Mouse (Mus musculus) neural tube, embryonic 13.5 days (tissue): ENCODE results near the gene Cdhr5. TPM values are rescaled to one million over a fixed set of nuclear protein-coding genes. Genes with fewer than 3 reads are reported as not detected.

ENCODE experiments used
- ATAC-seq: fragments of 200-750 bp; cut with Nextera tagmentation; 2 replicates; pipeline ENCODE4 v1.8.0; 2017; ENCODE audit warnings: low read depth, mild to moderate bottlenecking, moderate TSS enrichment, moderate library complexity
- H3K27ac ChIP-seq: fragments of 300-500 bp; sonication (generic); replicated peaks from 2 replicates; pipeline ENCODE4 v1.5.1; 2015; ENCODE audit warnings: moderate library complexity, mild to moderate bottlenecking, inconsistent platforms
- H3K27me3 ChIP-seq: fragments of 300-500 bp; sonication (generic); 2 replicates; pipeline ENCODE4 v1.6.1; 2015; ENCODE audit warnings: mild to moderate bottlenecking, inconsistent platforms
- H3K36me3 ChIP-seq: fragments of 300-500 bp; sonication (generic); 2 replicates; pipeline ENCODE4 v1.6.1; 2015; ENCODE audit warnings: mild to moderate bottlenecking, inconsistent platforms
- H3K4me1 ChIP-seq: fragments of 300-500 bp; sonication (generic); replicated peaks from 2 replicates; pipeline ENCODE4 v1.6.1; 2015; ENCODE audit warnings: inconsistent platforms
- H3K4me2 ChIP-seq: fragments of 300-500 bp; sonication (generic); 2 replicates; pipeline ENCODE4 v1.6.1; 2015; ENCODE audit warnings: inconsistent platforms, mild to moderate bottlenecking, moderate library complexity
- H3K4me3 ChIP-seq: fragments of 300-500 bp; sonication (generic); 2 replicates; pipeline ENCODE4 v1.5.1; 2015; ENCODE audit warnings: mild to moderate bottlenecking, inconsistent platforms
- H3K9ac ChIP-seq: fragments of 300-500 bp; sonication (generic); 2 replicates; pipeline ENCODE4 v1.6.1; 2015; ENCODE audit warnings: moderate library complexity, mild to moderate bottlenecking, inconsistent platforms
- H3K9me3 ChIP-seq: fragments of 300-500 bp; sonication (generic); 2 replicates; pipeline ENCODE4 v1.6.1; 2016; ENCODE audit warnings: inconsistent platforms
- WGBS: fragments of 180-500 bp; shearing (Covaris S2); methylation state at CpG from one replicate; pipeline ENCODE4 v1.1.7; 2015; 5-methylcytosine and 5-hydroxymethylcytosine counted together
- microRNA counts: library from miRNA; unstranded; fragments of <30 nt; microRNA quantifications from one replicate; lab custom pipeline; 2016
- microRNA-seq: library from miRNA; unstranded; fragments of <30 nt; microRNA quantifications from one replicate; pipeline ENCODE4, GENCODE M21; 2016
- polyA plus RNA-seq: library from polyadenylated mRNA; unstranded; fragments of >200 nt; fragmentation: Nextera tagmentation; extraction: Ambion mirVana; gene quantifications from 2 replicates; pipeline ENCODE4 v1.2.1, GENCODE M21; 2015

The Cdhr5 gene
- polyA plus RNA-seq, 1 experiment from 2014 or later, result not detected

- no peak overlapping the region for H3K4me3 ChIP-seq
- no peak overlapping the region for H3K27ac ChIP-seq
- ATAC-seq, result no peak
- H3K27me3 ChIP-seq, result no peaks in the 10 kb centered on the region
- no peak overlapping the region for H3K9ac ChIP-seq
- peaks cover 9% of the 10 kb centered on the region; the same call in 1 of the 2 replicates for H3K36me3 ChIP-seq
- no peak overlapping the region for H3K4me2 ChIP-seq
- 95% methylated on average over 1 of the region's 1 CpGs for WGBS
- no peaks in the 10 kb centered on the region for H3K9me3 ChIP-seq
- H3K4me1 ChIP-seq, result peaks cover 50% of the 10 kb centered on the region
Observed at GRCm38 (mm10) chr7:141219558-141220099, 57.0 kb downstream of the Cdhr5 start.

MicroRNA genes within 50 kb of the gene (microRNA counts, 519-probe panel; counts per million panel counts)
- 3,657 counts per million, percentile 54 among the panel's probes with 10 or more counts for microRNA mmu-miR-210 (lab: Ali Mortazavi, UCI)

Small RNA genes lying within 50 kb of the gene (microRNA-seq; reads per million reads assigned to microRNA genes)
- gene Mir210, result 203 reads per million, percentile 64 among the genes with 10 or more reads in this experiment

Other genes with a start within 250 kb of the Cdhr5 start
- gene Gm17387, start 247.7 kb downstream of the Cdhr5 start, polyA plus RNA-seq, result not detected in 2 replicates
- gene B4galnt4, start 215.7 kb downstream of the Cdhr5 start, polyA plus RNA-seq, result 39.2 and 41.0 TPM in 2 replicates
- 0.38 and 1.2 TPM in 2 replicates for gene Pkp3, start 198.6 kb downstream of the Cdhr5 start, polyA plus RNA-seq
- gene Sigirr, start 176.2 kb downstream of the Cdhr5 start, polyA plus RNA-seq, result 1.5 and 3.5 TPM in 2 replicates
- gene Ano9, start 159.0 kb downstream of the Cdhr5 start, polyA plus RNA-seq, result 0.27 TPM in 1 of 2 replicates, not detected in the other
- gene Ptdss2, start 154.4 kb downstream of the Cdhr5 start, polyA plus RNA-seq, result 63.5 and 77.7 TPM in 2 replicates
- 52.4 and 57.5 TPM in 2 replicates for gene Rnh1, start 103.9 kb downstream of the Cdhr5 start, polyA plus RNA-seq
- 130 and 139 TPM in 2 replicates for gene Hras, start 82.8 kb downstream of the Cdhr5 start, polyA plus RNA-seq
- gene Lrrc56, start 82.6 kb downstream of the Cdhr5 start, polyA plus RNA-seq, result 7.6 and 9.0 TPM in 2 replicates
- gene Lmntd2, start 62.7 kb downstream of the Cdhr5 start, polyA plus RNA-seq, result 1.3 and 1.5 TPM in 2 replicates
- 29.8 and 31.7 TPM in 2 replicates for gene Rassf7, start 60.9 kb downstream of the Cdhr5 start, polyA plus RNA-seq
- 71.4 and 74.1 TPM in 2 replicates for gene Phrf1, start 48.0 kb downstream of the Cdhr5 start, polyA plus RNA-seq
- 1.0 and 1.4 TPM in 2 replicates for gene Irf7, start 10.3 kb downstream of the Cdhr5 start, polyA plus RNA-seq
- 3.3 and 5.8 TPM in 2 replicates for gene Sct, start 2.3 kb upstream of the Cdhr5 start, polyA plus RNA-seq
- gene Drd4, start 15.2 kb upstream of the Cdhr5 start, polyA plus RNA-seq, result 0.54 and 1.3 TPM in 2 replicates
- gene Deaf1, start 50.9 kb upstream of the Cdhr5 start, polyA plus RNA-seq, result 150 and 156 TPM in 2 replicates
- gene Tmem80, start 51.0 kb upstream of the Cdhr5 start, polyA plus RNA-seq, result 58.7 and 60.8 TPM in 2 replicates
- gene Eps8l2, start 62.1 kb upstream of the Cdhr5 start, polyA plus RNA-seq, result 0.43 and 0.76 TPM in 2 replicates
- 328 and 340 TPM in 2 replicates for gene Taldo1, start 115.4 kb upstream of the Cdhr5 start, polyA plus RNA-seq
- gene Gatd1, start 137.3 kb upstream of the Cdhr5 start, polyA plus RNA-seq, result 47.0 and 51.4 TPM in 2 replicates
- gene Cend1, start 152.7 kb upstream of the Cdhr5 start, polyA plus RNA-seq, result 94.3 and 111 TPM in 2 replicates
- 59.6 and 66.7 TPM in 2 replicates for gene Slc25a22, start 161.1 kb upstream of the Cdhr5 start, polyA plus RNA-seq
- gene Pidd1, start 167.2 kb upstream of the Cdhr5 start, polyA plus RNA-seq, result 3.8 and 3.9 TPM in 2 replicates
- gene Rplp2, start 170.6 kb upstream of the Cdhr5 start, polyA plus RNA-seq, result 769 and 771 TPM in 2 replicates
- gene Pnpla2, start 178.4 kb upstream of the Cdhr5 start, polyA plus RNA-seq, result 17.1 and 17.6 TPM in 2 replicates
- 5.3 and 9.8 TPM in 2 replicates for gene Cracr2b, start 184.3 kb upstream of the Cdhr5 start, polyA plus RNA-seq
- 19.1 and 22.7 TPM in 2 replicates for gene Cd151, start 190.6 kb upstream of the Cdhr5 start, polyA plus RNA-seq
- 79.3 and 85.0 TPM in 2 replicates for gene Polr2l, start 198.3 kb upstream of the Cdhr5 start, polyA plus RNA-seq
- 54.3 and 57.1 TPM in 2 replicates for gene Tspan4, start 198.5 kb upstream of the Cdhr5 start, polyA plus RNA-seq